Mouse (Mus musculus) cerebellum, postnatal 14 days (tissue): Measurements from ENCODE around the gene Tnk2.

Experiments used
- DNase-seq, 2 experiments: peaks; one replicate each; pipeline ENCODE4 v3.0.0; 2021; ENCODE audit warnings: mixed read lengths in 2 of 2

Tnk2 gene

DNA sequence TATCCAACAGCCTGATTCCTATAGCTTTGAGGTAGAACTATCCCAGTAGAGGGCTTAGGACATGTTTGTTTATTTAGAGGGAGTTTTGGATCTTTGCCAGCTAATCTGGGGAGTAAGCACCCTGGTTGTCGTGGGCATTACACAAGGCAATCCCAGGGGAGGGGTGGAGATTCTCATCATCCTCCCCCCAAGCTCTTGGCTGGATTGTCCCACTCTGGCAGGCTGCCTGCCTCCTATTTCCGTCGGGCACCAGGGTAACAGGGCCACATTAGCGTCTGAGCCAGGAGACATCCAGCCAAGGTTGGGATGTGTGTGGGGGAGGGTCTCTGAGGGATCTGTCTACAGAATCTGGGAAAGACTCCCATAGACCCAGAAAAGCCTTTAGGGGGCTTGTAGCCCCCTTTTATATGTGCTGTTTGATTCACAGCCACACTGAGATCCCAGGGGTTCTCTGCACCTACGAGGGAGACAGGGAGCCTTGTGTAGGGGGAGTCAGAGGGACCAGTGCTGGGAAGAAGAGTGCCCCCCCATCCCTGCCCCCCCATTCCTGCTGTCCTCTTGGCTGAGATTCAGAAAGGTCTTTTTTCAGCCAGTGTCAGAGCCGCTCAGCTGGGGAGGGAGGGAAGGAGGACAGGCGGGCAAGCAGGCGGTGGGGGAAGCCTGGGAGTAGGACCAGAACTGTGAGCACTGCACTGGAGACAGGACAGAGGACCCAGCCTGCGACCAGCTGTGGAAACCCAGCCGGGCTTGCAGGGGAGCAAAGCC is 17.1 kb downstream of the Tnk2 start:
- peak; percentile 82 to 83 for DNase-seq

DNA sequence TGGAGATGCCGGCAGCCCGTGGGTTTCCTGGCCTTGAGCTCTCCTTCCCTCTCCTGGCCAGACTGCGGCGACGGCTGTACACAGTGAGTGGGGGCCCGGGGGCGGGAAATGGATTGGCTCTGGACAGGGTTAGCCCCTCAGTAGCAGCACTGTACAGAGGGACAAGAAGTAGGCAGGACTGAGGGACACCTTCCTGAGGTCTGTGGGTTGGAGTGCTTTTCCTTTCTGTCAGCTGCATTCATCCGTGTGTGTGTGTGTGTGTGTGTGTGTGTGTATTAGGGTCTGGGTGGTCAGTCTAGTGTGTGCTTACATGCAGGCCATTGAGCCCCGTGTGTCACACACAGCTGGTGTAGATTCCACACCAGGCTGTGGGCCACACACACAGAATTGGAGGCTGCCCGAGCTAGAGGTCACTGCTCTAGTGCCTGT is 17.8 kb downstream of the Tnk2 start:
- DNase-seq = peak in 1 of 2 experiments; percentile 60

DNA sequence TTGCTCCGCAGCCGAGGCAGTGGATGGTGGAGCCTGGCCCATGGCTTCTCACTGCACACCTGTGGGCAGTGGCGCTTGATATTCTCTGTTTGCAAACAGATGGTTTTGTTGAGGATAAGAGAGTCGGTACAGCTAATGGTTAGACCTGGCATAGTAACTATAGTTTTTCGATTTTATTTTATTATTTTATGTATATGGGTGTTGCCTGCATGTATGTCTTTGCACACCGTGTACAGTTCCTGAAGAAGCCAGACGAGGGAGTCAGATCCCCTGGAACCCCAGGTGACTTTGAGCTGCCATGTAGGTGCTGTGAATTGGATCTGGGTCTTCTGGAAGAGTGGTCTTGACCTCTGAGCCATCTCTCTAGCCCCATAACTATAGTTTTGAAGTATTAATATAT is 18.7 kb downstream of the Tnk2 start:
- no peak for DNase-seq

DNA sequence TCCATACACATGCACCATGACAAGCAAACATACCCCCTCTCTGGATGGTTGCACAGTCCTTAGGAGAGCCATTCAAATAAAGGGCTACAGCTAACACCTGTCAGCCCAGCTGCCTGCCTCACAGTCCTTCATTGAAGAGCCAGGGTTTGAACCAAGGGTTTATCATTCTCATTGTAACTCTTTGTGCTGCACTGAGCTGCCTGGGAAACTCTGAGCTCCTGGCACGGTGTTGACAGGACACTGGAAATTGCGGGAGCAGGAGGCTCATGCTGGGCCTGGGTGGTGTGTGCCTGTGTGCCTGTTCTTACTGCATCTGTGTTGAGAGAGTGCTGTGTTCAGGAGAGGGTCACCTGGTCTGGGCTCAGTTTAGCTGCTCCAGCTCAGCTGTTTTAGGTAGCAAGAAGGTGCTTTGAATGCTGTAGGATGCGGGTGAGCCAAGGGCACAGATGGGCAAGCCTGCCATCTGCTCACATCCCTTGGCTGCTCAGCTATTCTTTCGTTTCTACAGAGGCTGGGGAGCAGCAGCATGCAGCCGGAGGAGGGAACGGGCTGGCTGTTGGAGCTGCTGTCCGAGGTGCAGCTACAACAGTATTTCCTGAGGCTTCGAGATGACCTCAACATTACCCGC is 19.7 kb downstream of the Tnk2 start:
- DNase-seq = peak; percentile 60 to 71

DNA sequence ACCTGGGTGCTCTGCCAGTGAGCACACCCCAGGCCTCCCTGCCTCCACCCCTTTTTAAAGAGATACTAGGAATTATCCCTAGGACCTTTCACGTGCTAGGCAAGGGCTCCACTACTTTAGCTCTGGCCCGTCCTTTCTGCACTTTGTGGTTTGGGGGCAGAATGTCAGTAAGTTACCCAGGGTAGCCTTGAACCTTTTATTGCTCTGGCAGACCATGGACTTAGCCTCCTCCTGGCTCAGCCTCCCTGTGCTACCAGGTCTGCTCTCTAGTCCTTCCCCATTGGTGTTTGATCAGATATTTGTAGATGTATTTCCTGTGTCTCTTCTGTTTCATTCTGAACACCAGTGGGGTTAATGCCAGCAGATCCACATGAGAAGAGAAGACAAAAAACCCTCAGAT is 20.5 kb downstream of the Tnk2 start:
- no peak for DNase-seq

DNA sequence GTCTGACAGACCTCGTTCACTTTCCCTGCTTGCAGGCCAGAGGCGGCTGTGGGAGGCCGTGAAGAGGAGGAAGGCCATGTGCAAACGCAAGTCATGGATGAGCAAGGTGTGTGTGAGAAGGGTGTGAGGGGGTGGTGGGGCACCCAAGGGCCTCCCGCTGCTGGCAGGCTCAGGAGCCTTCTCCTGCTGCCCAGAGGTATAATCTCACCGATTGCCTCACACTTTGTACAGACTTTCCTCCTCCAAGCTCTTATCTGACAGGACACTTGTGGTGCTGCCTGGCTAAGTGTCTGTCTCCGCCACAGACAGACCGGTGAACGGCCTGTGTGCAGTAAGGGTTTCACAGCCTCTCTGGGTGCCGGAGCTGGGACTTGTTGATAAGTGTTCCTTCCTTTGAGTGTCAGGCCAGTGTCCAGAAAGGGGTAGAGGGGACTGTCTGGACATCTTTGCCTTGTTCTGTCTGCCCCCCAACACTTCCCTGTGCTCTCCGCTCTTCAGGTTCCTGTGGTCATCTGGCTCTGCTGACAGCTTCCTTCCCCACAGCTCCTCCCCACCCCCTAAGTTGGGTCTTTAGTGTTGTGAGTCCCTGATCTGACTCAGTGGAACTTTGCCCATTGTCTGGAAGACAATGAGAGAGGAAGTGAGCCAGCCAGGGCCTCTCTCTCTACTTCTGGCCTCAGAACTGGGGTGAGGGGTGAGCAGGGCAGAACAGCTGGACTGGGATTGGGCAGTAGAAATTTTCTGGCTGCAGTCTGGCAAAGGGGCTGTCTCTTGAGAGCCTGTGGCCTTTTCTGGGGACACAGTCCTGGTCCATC is 22.4 kb downstream of the Tnk2 start:
- no peak for DNase-seq

DNA sequence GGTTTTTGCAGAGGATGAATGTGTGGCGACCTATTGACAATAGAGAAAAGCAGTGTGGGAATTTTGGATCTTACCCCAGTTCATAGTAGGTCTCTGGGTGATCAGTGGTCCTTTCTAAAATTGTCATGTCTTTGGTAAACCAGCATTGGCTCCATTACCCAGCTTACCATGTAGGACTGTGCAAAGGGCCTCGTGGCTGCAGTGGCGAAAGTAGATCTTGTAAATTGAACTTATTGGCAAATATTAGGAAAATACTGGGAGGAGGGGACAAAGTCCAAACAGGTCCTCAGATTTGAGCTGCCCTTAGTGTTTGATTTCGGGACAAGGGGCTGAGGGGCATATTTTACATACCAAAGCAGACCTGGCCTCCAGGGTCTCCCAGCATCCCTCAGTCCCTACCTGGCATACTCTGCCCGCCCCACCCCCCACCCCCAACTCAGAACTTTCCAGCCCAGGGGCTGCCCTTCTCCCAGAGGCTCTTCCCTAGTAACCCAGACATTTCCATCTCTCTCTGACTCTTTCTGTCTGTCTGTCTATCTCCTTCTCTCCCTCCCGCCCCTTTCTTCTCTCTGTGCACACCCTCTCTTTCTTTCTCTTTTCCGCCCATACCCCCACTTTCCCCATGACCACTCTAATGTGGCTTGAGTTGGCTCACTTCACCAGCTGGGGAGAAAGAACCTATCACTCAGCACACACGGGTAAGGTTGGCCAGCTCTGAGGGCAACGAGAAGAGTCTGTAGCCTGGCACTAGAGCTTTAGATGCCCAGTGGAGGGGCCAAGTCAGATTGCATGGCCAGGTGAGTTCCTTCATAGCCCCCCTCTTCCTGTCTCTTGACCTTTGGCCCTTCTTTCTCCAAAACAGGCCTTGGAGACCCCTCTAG is 23.2 kb downstream of the Tnk2 start:
- no peak for DNase-seq

DNA sequence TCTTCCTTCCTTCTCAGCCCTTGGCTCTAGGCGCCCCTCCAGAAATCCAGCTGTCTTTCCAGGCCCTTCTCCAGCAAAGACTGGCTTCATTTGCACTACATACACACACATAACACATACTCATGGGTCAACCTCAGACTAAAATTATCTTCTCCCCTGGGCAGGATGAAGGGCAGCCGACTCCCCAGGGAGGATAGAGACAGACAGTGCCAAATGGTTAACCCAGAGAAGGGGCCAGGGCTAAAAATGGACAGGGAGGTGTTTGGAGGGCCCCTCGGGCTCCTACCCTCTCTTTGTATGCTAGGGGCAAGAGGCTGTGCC is 23.8 kb downstream of the Tnk2 start:
- no peak for DNase-seq

DNA sequence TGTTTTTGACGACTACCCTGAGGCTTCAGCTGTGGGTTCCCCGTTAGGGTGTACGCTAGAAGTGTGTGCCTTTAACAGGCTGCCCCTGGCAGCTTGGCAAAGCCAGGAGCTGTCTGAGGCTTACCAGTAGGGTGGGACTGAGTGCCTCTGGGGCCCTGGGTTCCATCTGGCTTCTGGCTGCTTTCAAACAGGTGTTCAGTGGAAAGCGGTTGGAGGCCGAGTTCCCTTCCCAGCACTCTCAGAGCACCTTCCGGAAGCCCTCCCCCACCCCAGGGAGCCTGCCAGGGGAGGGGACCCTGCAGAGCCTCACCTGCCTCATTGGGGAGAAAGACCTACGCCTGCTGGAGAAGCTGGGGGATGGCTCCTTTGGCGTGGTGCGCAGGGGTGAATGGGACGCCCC is 24.4 kb downstream of the Tnk2 start:
- no peak for DNase-seq

DNA sequence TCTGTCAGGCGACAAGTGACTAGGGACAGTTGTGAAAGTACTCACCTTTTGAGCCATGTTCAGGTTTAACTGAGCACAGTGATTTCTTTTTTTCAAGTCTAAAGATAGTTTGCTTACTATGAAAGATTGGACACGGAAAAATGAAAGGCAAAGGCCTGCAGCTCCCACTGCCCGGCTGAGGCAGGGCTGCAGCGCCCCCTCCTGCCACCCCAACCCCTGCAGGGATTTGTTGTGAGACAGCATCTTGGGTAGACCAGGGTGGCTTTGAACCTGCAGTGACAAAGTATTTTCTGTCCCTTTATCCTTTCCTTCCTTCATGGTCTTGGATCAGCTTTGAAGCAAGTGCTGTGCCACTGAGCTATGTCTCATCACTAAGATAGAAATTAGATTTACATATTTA is 24.8 kb downstream of the Tnk2 start:
- DNase-seq = peak in 1 of 2 experiments; percentile 55

DNA sequence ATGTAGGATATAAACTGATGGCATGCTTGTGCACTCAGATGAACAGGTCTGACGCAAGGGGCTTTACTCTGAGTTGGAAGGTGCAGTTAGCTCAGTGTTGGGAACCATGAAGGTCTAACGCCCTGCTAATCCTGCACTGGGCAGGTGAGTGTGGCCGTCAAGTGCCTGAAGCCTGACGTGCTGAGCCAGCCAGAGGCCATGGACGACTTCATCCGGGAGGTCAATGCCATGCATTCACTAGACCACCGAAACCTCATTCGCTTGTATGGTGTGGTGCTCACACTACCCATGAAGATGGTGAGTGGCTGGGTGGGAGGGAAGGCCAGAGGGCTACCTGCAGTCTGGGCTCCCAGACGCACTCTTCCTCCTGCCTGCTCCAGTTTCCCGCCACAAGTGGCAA is 25.6 kb downstream of the Tnk2 start:
- DNase-seq = no peak

DNA sequence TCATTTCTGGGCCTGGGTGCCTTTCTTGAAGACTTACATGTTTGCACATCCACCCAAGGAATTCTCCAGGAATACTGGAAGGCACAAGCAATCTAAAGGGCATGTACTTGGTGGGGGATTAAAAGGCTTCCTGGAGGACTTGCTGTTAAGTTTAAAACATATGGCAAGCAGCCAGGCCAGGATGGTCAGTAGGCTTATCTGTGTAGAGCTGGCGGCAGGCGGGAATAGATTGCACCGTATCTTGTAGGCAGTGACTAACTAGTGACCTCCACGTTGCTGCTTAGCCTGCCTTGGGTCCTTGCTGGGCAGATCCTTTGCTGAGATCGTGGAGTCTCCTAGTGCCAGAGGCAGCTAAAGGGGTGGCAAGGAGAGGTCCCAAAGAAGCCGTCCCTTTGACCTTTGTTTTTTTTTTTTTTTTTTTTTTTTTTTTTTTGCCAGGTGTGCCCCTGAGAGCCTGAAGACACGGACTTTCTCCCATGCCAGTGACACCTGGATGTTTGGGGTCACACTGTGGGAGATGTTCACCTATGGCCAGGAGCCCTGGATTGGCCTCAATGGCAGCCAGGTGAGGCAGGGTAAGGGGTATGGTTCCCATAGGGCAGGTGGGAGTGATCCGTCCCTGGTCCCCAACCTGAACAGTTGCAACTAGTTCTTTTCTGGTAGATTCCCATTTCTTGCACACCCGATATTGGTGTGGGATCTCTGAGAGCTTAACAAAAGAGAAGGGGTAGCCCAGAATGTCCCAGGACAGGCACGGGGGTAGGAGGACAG is 26.9 kb downstream of the Tnk2 start:
- no peak for DNase-seq

DNA sequence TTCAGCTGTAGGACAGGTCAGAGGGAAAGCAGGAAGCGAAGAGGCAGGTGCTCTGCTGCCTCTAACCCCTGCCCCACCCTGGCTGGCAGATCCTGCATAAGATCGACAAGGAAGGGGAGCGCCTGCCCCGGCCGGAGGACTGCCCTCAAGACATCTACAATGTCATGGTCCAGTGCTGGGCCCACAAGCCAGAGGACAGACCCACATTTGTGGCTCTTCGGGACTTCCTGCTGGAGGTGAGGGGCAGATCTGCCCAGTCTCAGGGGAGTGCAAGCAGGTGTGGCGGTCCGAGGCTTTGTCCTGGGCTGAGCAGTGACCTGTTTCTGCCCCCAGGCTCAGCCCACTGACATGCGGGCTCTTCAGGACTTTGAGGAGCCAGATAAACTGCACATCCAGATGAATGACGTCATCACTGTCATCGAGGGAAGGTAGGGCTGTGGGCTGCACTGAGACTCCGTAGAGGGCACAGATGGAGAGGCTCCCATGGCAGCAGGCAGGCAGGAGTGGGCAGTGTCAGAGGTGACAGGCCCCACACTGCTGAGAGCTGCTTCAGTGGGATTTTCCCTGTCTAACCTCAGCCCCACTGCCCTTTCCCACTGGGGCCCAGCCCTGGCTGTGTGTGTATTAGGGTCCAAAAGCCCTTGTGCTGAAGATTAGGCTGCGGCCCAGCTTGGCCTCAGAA is 27.7 kb downstream of the Tnk2 start:
- no peak for DNase-seq

DNA sequence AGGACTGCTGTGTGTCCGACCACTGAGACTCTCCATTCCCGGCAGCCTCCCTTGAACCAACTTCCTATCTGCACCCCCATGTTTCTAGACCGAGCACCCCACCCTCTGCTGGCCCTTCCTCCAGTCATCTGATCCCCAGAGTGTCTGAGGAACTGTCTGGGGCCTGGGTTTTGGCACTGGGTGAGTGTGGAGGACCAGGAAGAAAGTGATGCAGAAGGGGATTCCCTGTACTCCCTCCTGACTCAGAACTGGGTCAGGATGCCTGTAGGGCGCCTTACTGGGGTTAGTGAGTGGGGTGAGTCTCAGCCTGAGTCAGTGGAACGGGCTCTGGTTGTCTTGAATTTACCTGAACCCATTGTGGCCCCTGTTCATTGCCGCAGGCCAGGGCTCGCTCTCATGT is 28.6 kb downstream of the Tnk2 start:
- no peak for DNase-seq

DNA sequence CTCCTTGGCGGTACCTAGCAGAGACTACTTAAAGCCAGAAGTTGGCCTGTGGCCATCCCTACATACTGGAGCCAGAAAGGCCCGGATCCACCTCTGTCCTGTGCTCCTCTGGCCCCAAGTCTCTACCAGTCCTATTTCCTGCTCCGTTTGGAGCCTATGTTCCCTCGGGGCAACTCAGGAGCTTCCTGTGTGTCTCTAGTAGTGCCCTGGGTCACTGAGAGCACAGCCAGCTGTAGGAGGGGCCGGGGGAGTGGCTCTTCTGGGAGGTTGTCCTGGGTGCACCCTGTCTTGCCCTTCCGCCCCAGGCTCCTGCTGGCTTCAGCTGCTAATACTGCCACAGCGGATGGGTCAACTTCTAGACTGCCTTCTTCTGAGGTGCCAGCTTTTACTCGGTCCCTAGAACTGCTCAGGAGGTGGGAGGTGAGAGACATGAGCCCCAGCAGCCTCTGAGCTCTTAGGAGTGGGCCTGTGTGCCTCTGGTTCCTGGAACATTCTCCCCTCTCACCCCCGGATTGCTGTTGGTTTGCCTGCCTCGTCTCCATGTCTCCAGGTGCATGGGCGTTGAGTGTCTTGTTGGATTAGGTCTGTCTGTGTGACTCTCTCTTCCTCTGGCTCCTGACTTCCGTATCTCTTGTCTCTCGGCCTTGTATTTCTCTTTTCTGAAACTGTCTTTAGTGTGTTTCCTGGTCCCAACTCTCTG is 29.3 kb downstream of the Tnk2 start:
- DNase-seq = no peak

DNA sequence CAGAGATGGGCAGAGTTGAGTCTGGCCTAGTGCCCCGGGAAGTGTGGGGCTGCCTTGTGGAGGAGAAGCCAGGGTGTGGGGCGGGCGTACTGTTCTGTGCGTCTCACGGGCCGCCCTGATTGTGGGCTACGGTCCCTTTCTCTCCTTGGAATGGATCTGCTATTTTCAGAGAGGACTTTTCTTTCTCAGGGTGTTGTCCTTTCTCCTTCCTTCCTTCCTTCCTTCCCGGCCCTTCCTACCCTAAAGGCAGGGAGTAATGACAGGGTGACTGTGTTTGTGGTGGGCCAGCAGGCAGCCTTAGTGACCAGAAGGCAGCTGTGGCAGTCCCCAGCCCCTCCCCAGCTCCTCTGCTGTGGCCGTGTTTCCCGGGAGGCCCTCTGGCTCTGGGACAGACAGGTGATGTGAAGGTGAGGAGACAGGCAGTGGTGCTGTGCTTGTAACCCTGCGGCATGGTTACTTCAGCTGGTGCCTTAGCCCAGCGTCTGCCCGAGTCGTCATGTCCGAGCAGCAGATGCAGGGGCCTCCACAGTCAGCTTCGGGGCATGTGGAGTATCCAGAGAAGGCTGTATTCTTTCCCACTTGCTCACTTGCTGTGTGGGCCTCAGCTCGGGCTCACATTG is 30.6 kb downstream of the Tnk2 start:
- no peak for DNase-seq

DNA sequence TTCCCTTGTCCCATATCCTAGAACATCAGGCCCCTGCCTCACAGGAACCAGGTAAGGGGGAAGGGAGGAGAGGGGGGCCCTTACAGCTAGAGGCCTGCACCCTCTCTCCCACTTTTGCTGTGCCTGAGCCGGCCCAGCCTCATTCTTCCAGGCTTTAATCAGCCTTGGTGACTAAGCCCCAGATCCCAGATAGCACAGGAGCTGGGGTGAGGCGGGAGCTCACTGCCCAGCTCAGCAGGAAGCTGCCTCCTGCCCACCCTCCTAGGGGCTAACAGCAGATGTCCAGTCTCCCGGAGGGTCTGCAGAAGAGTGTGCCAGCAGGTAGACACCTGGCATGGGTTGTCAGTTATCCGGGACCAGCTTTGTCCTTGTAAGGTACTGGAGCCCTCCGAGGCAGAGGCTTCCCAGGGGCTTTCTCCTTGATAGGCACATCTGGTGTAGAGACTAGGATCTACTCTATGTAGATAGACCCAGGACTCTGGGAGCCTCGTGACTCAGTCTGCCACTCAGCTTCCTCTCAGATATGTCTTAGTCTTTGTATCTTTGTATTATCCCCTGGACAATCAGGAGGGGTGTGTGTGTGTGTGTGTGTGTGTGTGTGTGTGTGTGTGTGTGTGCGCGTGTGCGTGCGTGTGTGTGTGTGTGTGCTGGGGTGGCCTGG is 33.5 kb downstream of the Tnk2 start:
- DNase-seq = no peak

DNA sequence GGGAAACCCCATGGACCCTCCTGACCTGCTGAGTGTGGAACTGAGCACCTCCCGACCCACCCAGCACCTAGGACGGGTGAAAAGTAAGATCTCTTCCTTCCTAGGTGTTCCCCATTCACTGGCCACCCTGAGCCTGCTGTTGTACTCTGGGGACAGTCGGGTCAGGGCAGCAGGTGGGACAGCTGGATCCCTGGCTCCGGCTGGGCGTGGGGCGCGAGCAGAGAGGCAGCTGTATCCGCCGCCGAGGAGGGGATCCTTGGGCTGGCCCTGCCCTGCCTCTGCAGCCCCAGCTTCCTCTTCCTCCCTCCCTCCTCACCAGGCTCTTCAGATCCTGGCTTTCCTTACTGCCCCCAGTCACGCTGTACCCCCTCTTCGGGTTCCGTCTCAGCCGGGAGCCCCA is 34.2 kb downstream of the Tnk2 start:
- DNase-seq = no peak

DNA sequence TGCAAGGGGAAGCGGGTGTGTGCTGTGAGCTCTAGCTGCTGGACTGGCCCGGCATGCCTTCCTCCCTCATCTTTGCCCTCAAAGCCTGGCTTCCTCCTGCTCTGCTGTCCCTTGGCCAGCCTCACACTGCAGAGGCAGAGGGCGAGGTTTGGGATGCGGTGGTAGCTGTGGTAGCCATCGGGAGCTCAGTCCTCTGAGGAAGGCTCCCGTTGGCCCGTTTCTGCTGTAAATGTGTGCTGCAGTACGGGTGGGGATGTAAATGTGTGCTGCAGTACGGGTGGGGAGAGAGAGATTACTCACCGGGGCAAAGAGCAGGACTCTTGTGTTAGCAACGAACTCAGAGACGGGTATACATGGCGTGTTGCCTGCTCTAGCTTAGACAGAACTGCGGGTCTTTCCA is 35.1 kb downstream of the Tnk2 start:
- no peak for DNase-seq

DNA sequence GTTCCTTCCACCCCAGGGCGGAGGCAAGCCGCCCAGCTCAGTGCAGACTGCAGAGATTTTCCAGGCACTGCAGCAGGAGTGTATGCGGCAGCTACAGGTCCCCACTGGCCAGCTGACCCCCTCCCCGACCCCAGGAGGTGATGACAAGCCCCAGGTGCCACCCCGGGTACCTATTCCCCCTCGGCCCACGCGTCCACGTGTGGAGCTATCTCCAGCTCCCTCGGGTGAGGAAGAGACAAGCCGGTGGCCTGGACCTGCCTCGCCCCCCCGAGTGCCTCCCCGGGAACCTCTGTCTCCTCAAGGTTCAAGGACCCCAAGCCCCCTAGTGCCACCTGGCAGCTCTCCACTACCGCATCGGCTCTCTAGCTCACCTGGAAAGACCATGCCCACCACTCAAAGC is 36.3 kb downstream of the Tnk2 start:
- no peak for DNase-seq
